Mouse (Mus musculus): ENCODE results near the gene Btbd9. TPM values are rescaled to one million over a fixed set of nuclear protein-coding genes. Genes with fewer than 3 reads are reported as not detected.

Gene Btbd9
- polyA plus RNA-seq, 1 experiment: 11.7 TPM

- Histone ChIP-seq H3K4me1 (ENCODE audit: control insufficient read depth, insufficient read depth, insufficient read length, low read length) (peaks cover 9% of the 10 kb centered on the region; the same call in 1 of the 2 replicates), H3K4me3 (ENCODE audit: insufficient read depth, low read depth, low read length) (no peak overlapping the region)
Observed at GRCm38 (mm10) chr17:30609305-30609979, 33.2 kb upstream of the Btbd9 start.

GRCm38 (mm10) chr17:30607909-30608495 is 31.7 kb upstream of the Btbd9 start:
- no peak overlapping the region for H3K27ac ChIP-seq (replicated peaks; ENCODE audit: low read depth, low read length)
- H3K4me1 ChIP-seq (ENCODE audit: control insufficient read depth, insufficient read depth, insufficient read length, low read length): peaks cover 9% of the 10 kb centered on the region; the same call in 1 of the 2 replicates
- H3K4me3 ChIP-seq (ENCODE audit: insufficient read depth, low read depth, low read length): no peak overlapping the region

More at GRCm38 (mm10) chr17:30609305-30609979, 33.2 kb upstream of the Btbd9 start:
- H3K27ac ChIP-seq (replicated peaks; ENCODE audit: low read depth, low read length): no peak overlapping the region

GRCm38 (mm10) chr17:30607330-30607729 is 31.0 kb upstream of the Btbd9 start:
- H3K4me3 ChIP-seq (ENCODE audit: insufficient read depth, low read depth, low read length): no peak overlapping the region
- no peak overlapping the region for H3K27ac ChIP-seq (replicated peaks; ENCODE audit: low read depth, low read length)
- H3K4me1 ChIP-seq (ENCODE audit: control insufficient read depth, insufficient read depth, insufficient read length, low read length): peaks cover 9% of the 10 kb centered on the region; the same call in 1 of the 2 replicates

- Histone ChIP-seq H3K27ac (replicated peaks; ENCODE audit: low read depth, low read length) (no peak overlapping the region), H3K4me3 (ENCODE audit: insufficient read depth, low read depth, low read length) (no peak overlapping the region), H3K4me1 (ENCODE audit: control insufficient read depth, insufficient read depth, insufficient read length, low read length) (peaks cover 9% of the 10 kb centered on the region; the same call in 1 of the 2 replicates)
Observed at GRCm38 (mm10) chr17:30606634-30607081, 30.4 kb upstream of the Btbd9 start.

- Histone ChIP-seq H3K27ac (replicated peaks; ENCODE audit: low read depth, low read length) (no peak overlapping the region), H3K4me1 (ENCODE audit: control insufficient read depth, insufficient read depth, insufficient read length, low read length) (peaks cover 5% of the 10 kb centered on the region; the same call in 1 of the 2 replicates), H3K4me3 (ENCODE audit: insufficient read depth, low read depth, low read length) (no peak overlapping the region)
Observed at GRCm38 (mm10) chr17:30606206-30606605, 29.9 kb upstream of the Btbd9 start.

GRCm38 (mm10) chr17:30605001-30605400 is 28.7 kb upstream of the Btbd9 start:
- Histone ChIP-seq H3K4me1 (ENCODE audit: control insufficient read depth, insufficient read depth, insufficient read length, low read length) (peaks cover 4% of the 10 kb centered on the region; the same call in 1 of the 2 replicates), H3K4me3 (ENCODE audit: insufficient read depth, low read depth, low read length) (no peak overlapping the region), H3K27ac (replicated peaks; ENCODE audit: low read depth, low read length) (no peak overlapping the region)

- H3K27ac ChIP-seq (replicated peaks; ENCODE audit: low read depth, low read length): no peak overlapping the region
- no peak overlapping the region for H3K4me3 ChIP-seq (ENCODE audit: insufficient read depth, low read depth, low read length)
- peaks cover 4% of the 10 kb centered on the region; the same call in 1 of the 2 replicates for H3K4me1 ChIP-seq (ENCODE audit: control insufficient read depth, insufficient read depth, insufficient read length, low read length)
Observed at GRCm38 (mm10) chr17:30604296-30604695, 28.0 kb upstream of the Btbd9 start.

- no peak overlapping the region for H3K27ac ChIP-seq (replicated peaks; ENCODE audit: low read depth, low read length)
- H3K4me1 ChIP-seq (ENCODE audit: control insufficient read depth, insufficient read depth, insufficient read length, low read length): no peaks in the 10 kb centered on the region
- no peak overlapping the region for H3K4me3 ChIP-seq (ENCODE audit: insufficient read depth, low read depth, low read length)
Observed at GRCm38 (mm10) chr17:30602175-30602574, 25.9 kb upstream of the Btbd9 start.

- Histone ChIP-seq H3K4me3 (ENCODE audit: insufficient read depth, low read depth, low read length) (no peak overlapping the region), H3K4me1 (ENCODE audit: control insufficient read depth, insufficient read depth, insufficient read length, low read length) (no peaks in the 10 kb centered on the region), H3K27ac (replicated peaks; ENCODE audit: low read depth, low read length) (no peak overlapping the region)
Observed at GRCm38 (mm10) chr17:30598300-30598699, 22.0 kb upstream of the Btbd9 start.

- Histone ChIP-seq H3K4me3 (ENCODE audit: insufficient read depth, low read depth, low read length) (no peak overlapping the region), H3K4me1 (ENCODE audit: control insufficient read depth, insufficient read depth, insufficient read length, low read length) (no peaks in the 10 kb centered on the region), H3K27ac (replicated peaks; ENCODE audit: low read depth, low read length) (no peak overlapping the region)
Observed at GRCm38 (mm10) chr17:30597786-30598185, 21.5 kb upstream of the Btbd9 start.

- H3K4me1 ChIP-seq (ENCODE audit: control insufficient read depth, insufficient read depth, insufficient read length, low read length): no peaks in the 10 kb centered on the region
Observed at GRCm38 (mm10) chr17:30594846-30595245, 18.6 kb upstream of the Btbd9 start.

GRCm38 (mm10) chr17:30594407-30594806 is 18.1 kb upstream of the Btbd9 start:
- Histone ChIP-seq H3K27ac (replicated peaks; ENCODE audit: low read depth, low read length) (no peak overlapping the region; the same call in 1 of the 2 replicates), H3K4me1 (ENCODE audit: control insufficient read depth, insufficient read depth, insufficient read length, low read length) (no peaks in the 10 kb centered on the region), H3K4me3 (ENCODE audit: insufficient read depth, low read depth, low read length) (no peak overlapping the region)

More at GRCm38 (mm10) chr17:30594846-30595245, 18.6 kb upstream of the Btbd9 start:
- Histone ChIP-seq H3K27ac (replicated peaks; ENCODE audit: low read depth, low read length) (no peak overlapping the region; the same call in 1 of the 2 replicates), H3K4me3 (ENCODE audit: insufficient read depth, low read depth, low read length) (no peak overlapping the region)

GRCm38 (mm10) chr17:30590417-30591198 is 14.3 kb upstream of the Btbd9 start:
- Histone ChIP-seq H3K27ac (replicated peaks; ENCODE audit: low read depth, low read length) (no peak overlapping the region), H3K4me1 (ENCODE audit: control insufficient read depth, insufficient read depth, insufficient read length, low read length) (no peaks in the 10 kb centered on the region), H3K4me3 (ENCODE audit: insufficient read depth, low read depth, low read length) (no peak overlapping the region)

- Histone ChIP-seq H3K27ac (replicated peaks; ENCODE audit: low read depth, low read length) (no peak overlapping the region), H3K4me1 (ENCODE audit: control insufficient read depth, insufficient read depth, insufficient read length, low read length) (no peaks in the 10 kb centered on the region), H3K4me3 (ENCODE audit: insufficient read depth, low read depth, low read length) (no peak overlapping the region)
Observed at GRCm38 (mm10) chr17:30583258-30584001, 7.1 kb upstream of the Btbd9 start.
